Mouse (Mus musculus): Measurements from ENCODE around the gene Mtx3. TPM values are rescaled to one million over a fixed set of nuclear protein-coding genes. Genes with fewer than 3 reads are reported as not detected.
"Not testable (repeated sequence)": the region's sequence is repeated elsewhere in the genome, so short reads cannot be mapped to it uniquely, and the experiment has no call there.

Gene Mtx3
- 4.1 and 4.7 TPM in 2 replicates for polyA plus RNA-seq (2015; fragmentation: Nextera tagmentation; extraction: Ambion mirVana)

GRCm38 (mm10) chr13:92844586-92845221 lies at the start of gene Mtx3:
TSS of gene Mtx3 (plus strand) at chr13:92844760.
- peak within 1 kb of the TSS; percentile 86 for H3K9ac ChIP-seq
- peaks cover 28% of the 10 kb centered on the region for H3K36me3 ChIP-seq
- peak within 1 kb of the TSS; percentile 74 for H3K4me3 ChIP-seq
- peak within 1 kb of the TSS; percentile 67 for H3K4me2 ChIP-seq
- peak within 1 kb of the TSS; percentile 86 for H3K27ac ChIP-seq
- peaks cover 7% of the 10 kb centered on the region for H3K4me1 ChIP-seq (replicated peaks)
- no peaks in the 10 kb centered on the region for H3K9me3 ChIP-seq
- WGBS = 2% methylated on average over 40 of the region's 40 CpGs
- peaks cover 4% of the 10 kb centered on the region; the same call in 1 of the 2 replicates for H3K27me3 ChIP-seq
- ATAC-seq (ENCODE audit: low FRiP score) = peak; percentile 100

DNA sequence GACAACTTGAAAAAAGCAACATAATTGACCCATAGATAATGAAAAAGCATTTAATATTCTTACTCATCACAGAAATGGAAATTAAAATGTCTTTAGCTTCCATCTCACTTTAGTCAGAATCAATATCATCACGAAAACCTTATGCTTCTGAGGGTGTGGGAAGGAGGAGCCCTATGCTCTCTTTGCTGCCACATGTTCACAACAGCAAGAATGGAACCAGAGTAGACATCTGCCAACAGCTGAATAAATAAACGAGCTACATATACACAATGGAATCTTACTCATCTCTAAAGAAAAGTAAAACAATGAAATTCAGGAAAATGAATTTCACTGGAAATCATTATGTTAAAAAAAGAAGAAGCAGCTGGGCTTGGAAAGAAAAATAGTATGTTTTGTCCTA lies 45.7 kb upstream of the Mtx3 start:
- Histone ChIP-seq H3K9ac (no peak overlapping the region), H3K27me3 (peaks cover 19% of the 10 kb centered on the region), H3K4me1 (replicated peaks) (peaks cover 13% of the 10 kb centered on the region), H3K4me2 (no peak overlapping the region), H3K36me3 (no peaks in the 10 kb centered on the region), H3K9me3 (no peaks in the 10 kb centered on the region), H3K4me3 (no peak overlapping the region), H3K27ac (no peak overlapping the region)
- ATAC-seq (ENCODE audit: low FRiP score) = no peak
- WGBS = 77% methylated on average over 2 of the region's 2 CpGs

- peaks cover 11% of the 10 kb centered on the region for H3K4me1 ChIP-seq (replicated peaks)
- no peaks in the 10 kb centered on the region for H3K9me3 ChIP-seq
- 79% methylated on average over 7 of the region's 7 CpGs for WGBS
- peak overlapping the region; percentile 8; the same call in 1 of the 2 replicates for H3K27ac ChIP-seq
- no peaks in the 10 kb centered on the region for H3K36me3 ChIP-seq
- peaks cover 14% of the 10 kb centered on the region for H3K27me3 ChIP-seq
- H3K4me3 ChIP-seq = no peak overlapping the region
- no peak for ATAC-seq (ENCODE audit: low FRiP score)
- H3K4me2 ChIP-seq = no peak overlapping the region
- no peak overlapping the region for H3K9ac ChIP-seq
Measured at GRCm38 (mm10) chr13:92799306-92799925, 45.1 kb upstream of the Mtx3 start.

GRCm38 (mm10) chr13:92806785-92807184 lies 37.8 kb upstream of the Mtx3 start:
- no peaks in the 10 kb centered on the region for H3K36me3 ChIP-seq
- no peaks in the 10 kb centered on the region for H3K4me1 ChIP-seq (replicated peaks)
- no peak overlapping the region for H3K4me2 ChIP-seq
- no peaks in the 10 kb centered on the region for H3K27me3 ChIP-seq
- no peak for ATAC-seq (ENCODE audit: low FRiP score)
- H3K4me3 ChIP-seq = no peak overlapping the region
- H3K27ac ChIP-seq = no peak overlapping the region
- no peak overlapping the region for H3K9ac ChIP-seq
- H3K9me3 ChIP-seq = no peaks in the 10 kb centered on the region

- H3K4me3 ChIP-seq = no peak overlapping the region
- WGBS = 90% methylated on average over 3 of the region's 3 CpGs
- H3K27ac ChIP-seq = no peak overlapping the region
- no peaks in the 10 kb centered on the region for H3K4me1 ChIP-seq (replicated peaks)
- no peak overlapping the region for H3K4me2 ChIP-seq
- H3K9me3 ChIP-seq = no peaks in the 10 kb centered on the region
- ATAC-seq (ENCODE audit: low FRiP score) = no peak
- H3K9ac ChIP-seq = no peak overlapping the region
- no peaks in the 10 kb centered on the region for H3K27me3 ChIP-seq
- no peaks in the 10 kb centered on the region for H3K36me3 ChIP-seq
Measured at GRCm38 (mm10) chr13:92807849-92808248, 36.7 kb upstream of the Mtx3 start.

DNA sequence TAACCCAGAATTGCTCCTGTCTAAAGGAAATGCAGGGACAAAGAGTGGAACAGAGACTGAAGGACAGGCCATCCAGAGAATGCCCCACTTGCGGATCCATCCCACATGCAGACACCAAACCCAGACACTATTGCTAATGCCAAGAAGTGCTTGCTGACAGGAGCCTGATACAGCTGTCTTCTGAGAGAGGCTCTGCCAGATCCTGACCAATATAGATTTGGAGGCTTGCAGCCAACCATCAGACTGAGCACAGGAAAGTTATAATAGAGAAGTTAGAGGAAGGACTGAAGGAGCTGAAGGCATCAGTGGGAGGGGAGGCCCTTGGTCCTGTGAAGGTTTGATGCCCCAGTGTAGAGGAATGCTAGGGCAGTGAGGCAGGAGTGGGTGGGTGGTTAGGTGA lies 34.0 kb upstream of the Mtx3 start:
- H3K36me3 ChIP-seq; H3K4me1 ChIP-seq (replicated peaks); H3K27me3 ChIP-seq; H3K4me3 ChIP-seq; H3K4me2 ChIP-seq; H3K9me3 ChIP-seq; H3K27ac ChIP-seq; H3K9ac ChIP-seq; ATAC-seq (ENCODE audit: low FRiP score): not testable (repeated sequence)
- 96% methylated on average over 1 of the region's 1 CpGs for WGBS

DNA sequence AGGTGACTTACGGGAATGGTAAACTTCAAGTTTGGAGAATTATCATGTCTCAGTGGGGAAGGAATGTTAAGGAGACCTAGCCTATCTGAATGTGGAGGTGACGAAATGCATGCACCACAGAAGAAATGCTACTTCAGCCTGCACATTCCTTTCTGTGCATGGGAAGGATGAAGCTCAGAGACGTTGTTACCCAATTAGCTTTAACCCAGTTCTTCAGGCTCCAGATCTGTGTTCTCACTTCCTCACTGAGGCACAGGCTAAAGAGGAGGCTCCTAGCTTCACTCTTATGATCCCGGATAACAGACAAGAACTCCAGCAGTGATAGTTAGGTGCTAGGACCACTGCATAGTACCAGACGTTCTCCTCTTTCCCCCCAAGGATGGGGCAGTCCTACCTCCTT lies 28.2 kb upstream of the Mtx3 start:
- 91% methylated on average over 5 of the region's 5 CpGs for WGBS

GRCm38 (mm10) chr13:92817357-92817756 lies 27.2 kb upstream of the Mtx3 start:
- Histone ChIP-seq H3K27ac (no peak overlapping the region), H3K4me2 (no peak overlapping the region), H3K9me3 (no peaks in the 10 kb centered on the region), H3K36me3 (no peaks in the 10 kb centered on the region), H3K4me3 (no peak overlapping the region), H3K9ac (no peak overlapping the region), H3K4me1 (replicated peaks) (no peaks in the 10 kb centered on the region), H3K27me3 (no peaks in the 10 kb centered on the region)
- no peak for ATAC-seq (ENCODE audit: low FRiP score)
- WGBS = 88% methylated on average over 3 of the region's 3 CpGs

More for the DNA sequence above, 28.2 kb upstream of the Mtx3 start:
- Histone ChIP-seq H3K4me2 (no peak overlapping the region), H3K36me3 (no peaks in the 10 kb centered on the region), H3K27ac (no peak overlapping the region), H3K4me1 (replicated peaks) (no peaks in the 10 kb centered on the region), H3K9me3 (no peaks in the 10 kb centered on the region), H3K4me3 (no peak overlapping the region), H3K27me3 (no peaks in the 10 kb centered on the region), H3K9ac (no peak overlapping the region)
- no peak for ATAC-seq (ENCODE audit: low FRiP score)

DNA sequence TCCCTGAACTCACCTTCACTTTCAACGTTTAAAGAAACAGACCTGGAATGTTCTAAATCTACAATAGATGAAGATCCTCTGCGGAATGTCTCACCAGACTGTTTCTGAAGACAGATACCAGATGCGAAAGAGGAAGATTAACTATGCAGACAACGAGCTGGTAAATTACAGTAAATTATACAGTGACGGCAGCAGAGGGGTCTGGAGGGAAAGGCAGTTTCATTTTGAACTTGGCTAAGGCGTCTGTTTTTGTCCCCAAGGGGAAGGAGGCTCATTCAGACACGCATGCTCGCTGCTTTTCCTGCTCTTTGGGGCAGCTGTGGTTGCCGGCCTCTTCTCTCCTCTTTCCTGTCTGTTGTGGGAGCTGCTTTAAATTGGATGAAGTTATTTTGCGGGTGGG lies 15.7 kb upstream of the Mtx3 start:
- peak; percentile 65 for ATAC-seq (ENCODE audit: low FRiP score)
- WGBS = 56% methylated on average over 10 of the region's 10 CpGs

GRCm38 (mm10) chr13:92833162-92833561 lies 11.4 kb upstream of the Mtx3 start:
- Histone ChIP-seq H3K27ac (no peak overlapping the region), H3K4me1 (replicated peaks) (peaks cover 8% of the 10 kb centered on the region; the same call in 1 of the 2 replicates), H3K4me3 (no peak overlapping the region), H3K4me2 (no peak overlapping the region), H3K36me3 (no peaks in the 10 kb centered on the region), H3K9ac (no peak overlapping the region), H3K27me3 (no peaks in the 10 kb centered on the region), H3K9me3 (peaks cover 2% of the 10 kb centered on the region; the same call in 1 of the 2 replicates)
- no peak for ATAC-seq (ENCODE audit: low FRiP score)
- WGBS = 92% methylated on average over 4 of the region's 4 CpGs

More for the DNA sequence above, 15.7 kb upstream of the Mtx3 start:
- H3K36me3 ChIP-seq = no peaks in the 10 kb centered on the region
- H3K27me3 ChIP-seq = no peaks in the 10 kb centered on the region
- peak overlapping the region; percentile 2; the same call in 1 of the 2 replicates for H3K27ac ChIP-seq
- no peak overlapping the region for H3K9ac ChIP-seq
- H3K9me3 ChIP-seq = peaks cover 2% of the 10 kb centered on the region; the same call in 1 of the 2 replicates
- H3K4me1 ChIP-seq (replicated peaks) = peaks cover 8% of the 10 kb centered on the region; the same call in 1 of the 2 replicates
- no peak overlapping the region for H3K4me3 ChIP-seq
- H3K4me2 ChIP-seq = peak overlapping the region; percentile 15; the same call in 1 of the 2 replicates

DNA sequence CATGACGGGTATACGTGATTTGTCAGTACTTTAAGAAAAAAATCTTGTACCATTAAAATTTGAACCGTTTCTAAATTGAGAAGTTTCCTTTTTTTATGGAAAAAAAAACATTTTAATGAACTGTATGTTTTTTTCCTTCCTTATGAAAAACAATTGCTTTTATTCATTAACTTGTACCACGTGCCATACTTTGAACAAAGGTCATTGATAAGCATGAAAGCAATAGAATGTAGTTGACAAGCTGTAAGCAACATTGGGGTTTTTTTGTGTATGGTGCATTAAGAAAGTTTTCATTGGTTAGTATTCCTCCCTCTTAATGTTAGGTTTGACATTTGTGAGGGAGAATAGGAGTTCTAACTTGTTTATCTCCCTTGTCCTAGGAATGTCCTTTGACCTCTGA lies 1.9 kb downstream of the Mtx3 start:
- Histone ChIP-seq H3K27me3 (no peaks in the 10 kb centered on the region), H3K9me3 (no peaks in the 10 kb centered on the region), H3K4me3 (no peak overlapping the region), H3K9ac (no peak overlapping the region), H3K27ac (no peak overlapping the region), H3K36me3 (peaks cover 45% of the 10 kb centered on the region), H3K4me1 (replicated peaks) (peaks cover 7% of the 10 kb centered on the region), H3K4me2 (no peak overlapping the region)
- WGBS = 88% methylated on average over 4 of the region's 4 CpGs
- no peak for ATAC-seq (ENCODE audit: low FRiP score)

- Histone ChIP-seq H3K9ac (no peak overlapping the region), H3K27ac (no peak overlapping the region), H3K27me3 (no peaks in the 10 kb centered on the region), H3K4me2 (no peak overlapping the region), H3K36me3 (peaks cover 54% of the 10 kb centered on the region), H3K4me1 (replicated peaks) (peaks cover 7% of the 10 kb centered on the region), H3K4me3 (no peak overlapping the region), H3K9me3 (no peaks in the 10 kb centered on the region)
- ATAC-seq (ENCODE audit: low FRiP score) = no peak
- WGBS = 96% methylated on average over 7 of the region's 7 CpGs
Measured at GRCm38 (mm10) chr13:92847336-92847735, 2.8 kb downstream of the Mtx3 start.

- no peaks in the 10 kb centered on the region for H3K9me3 ChIP-seq
- peaks cover 7% of the 10 kb centered on the region for H3K4me1 ChIP-seq (replicated peaks)
- H3K4me2 ChIP-seq = no peak overlapping the region
- WGBS = 87% methylated on average over 5 of the region's 5 CpGs
- H3K27ac ChIP-seq = no peak overlapping the region
- H3K36me3 ChIP-seq = peaks cover 59% of the 10 kb centered on the region
- H3K27me3 ChIP-seq = no peaks in the 10 kb centered on the region
- H3K4me3 ChIP-seq = no peak overlapping the region
- ATAC-seq (ENCODE audit: low FRiP score) = no peak
- H3K9ac ChIP-seq = no peak overlapping the region
Measured at GRCm38 (mm10) chr13:92848002-92848401, 3.4 kb downstream of the Mtx3 start.

Data from hindbrain, embryonic 13.5 days (tissue).